Mouse (Mus musculus) embryonic facial prominence, embryonic 14.5 days (tissue): Measurements from ENCODE around the gene Tnrc18. TPM values are rescaled to one million over a fixed set of nuclear protein-coding genes. Genes with fewer than 3 reads are reported as not detected.

ENCODE experiments used
- ATAC-seq: fragments of 200-750 bp; cut with Nextera tagmentation; 2 replicates; pipeline ENCODE4 v1.8.0; 2017; ENCODE audit warnings: low read depth, moderate number of reproducible peaks, moderate TSS enrichment
- DNase-seq: peaks from one replicate; pipeline ENCODE4 v3.0.0-alpha.2; 2015; ENCODE audit warnings: low spot score
- H3K27ac ChIP-seq: fragments of 300-500 bp; sonication (generic); replicated peaks from 2 replicates; pipeline ENCODE4 v1.5.1; 2014; ENCODE audit warnings: low read depth, mild to moderate bottlenecking, low read length, moderate library complexity
- H3K27me3 ChIP-seq: fragments of 300-500 bp; sonication (generic); replicated peaks from 2 replicates; pipeline ENCODE4 v1.6.1; 2014; ENCODE audit warnings: low read length; ENCODE audit not compliant: control insufficient read depth, insufficient read depth
- H3K36me3 ChIP-seq: fragments of 300-500 bp; sonication (generic); 2 replicates; pipeline ENCODE4 v1.6.1; 2014; ENCODE audit warnings: low read length, mixed read lengths; ENCODE audit not compliant: control insufficient read depth, insufficient read depth
- H3K4me1 ChIP-seq: fragments of 300-500 bp; sonication (generic); 2 replicates; pipeline ENCODE4 v1.6.1; 2014; ENCODE audit warnings: antibody characterized with exemption, low read length; ENCODE audit not compliant: control insufficient read depth, insufficient read depth
- H3K4me2 ChIP-seq: fragments of 300-500 bp; sonication (generic); 2 replicates; pipeline ENCODE4 v1.6.1; 2014; ENCODE audit warnings: low read depth, mild to moderate bottlenecking, low read length, moderate library complexity, mixed read lengths
- H3K4me3 ChIP-seq: fragments of 300-500 bp; sonication (generic); 2 replicates; pipeline ENCODE4 v1.5.1; 2014; ENCODE audit warnings: low read depth, mild to moderate bottlenecking, low read length
- H3K9ac ChIP-seq: fragments of 300-500 bp; sonication (generic); 2 replicates; pipeline ENCODE4 v1.6.1; 2014; ENCODE audit warnings: low read depth, mild to moderate bottlenecking, low read length, moderate library complexity, mixed read lengths
- H3K9me3 ChIP-seq: fragments of 300-500 bp; sonication (generic); 2 replicates; pipeline ENCODE4 v1.6.1; 2016; ENCODE audit warnings: low read length; ENCODE audit not compliant: control insufficient read depth
- WGBS: fragments of 180-500 bp; shearing (Covaris S2); extraction: QIAGEN DNeasy Blood & Tissue Kit; methylation state at CpG from one replicate; pipeline ENCODE4 v1.1.7; 2014; 5-methylcytosine and 5-hydroxymethylcytosine counted together
- polyA plus RNA-seq: library from polyadenylated mRNA; unstranded; fragments of >200 nt; fragmentation: Nextera tagmentation; extraction: Ambion mirVana; gene quantifications from 2 replicates; pipeline ENCODE4 v1.2.1, GENCODE M21; 2014

The Tnrc18 gene
- polyA plus RNA-seq, 1 experiment from 2014 or later = 32.9 TPM

DNA sequence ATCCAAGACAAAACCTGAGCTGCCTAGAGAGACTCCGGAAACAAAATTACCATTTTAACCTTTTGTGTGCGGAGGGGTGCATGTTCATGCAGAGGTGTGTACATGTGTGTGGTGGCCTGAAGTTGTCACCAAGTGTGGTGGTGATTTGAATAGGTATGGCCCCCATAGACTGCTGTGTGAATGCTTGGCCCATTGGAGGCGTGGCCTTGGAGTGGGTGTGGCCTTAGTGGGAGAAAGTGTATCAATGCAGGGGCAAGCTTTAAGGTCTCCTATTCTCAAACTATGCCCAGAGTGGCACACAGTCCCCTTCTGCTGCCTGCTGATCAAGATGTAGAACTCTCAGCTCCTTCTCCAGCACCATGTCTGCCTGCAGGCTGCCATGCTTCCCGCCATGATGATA is 8.7 kb upstream of the Tnrc18 start:
- Histone ChIP-seq H3K4me3 (no peak overlapping the region), H3K4me1 (peaks cover 22% of the 10 kb centered on the region), H3K27ac (no peak overlapping the region), H3K27me3 (no peaks in the 10 kb centered on the region), H3K9me3 (no peaks in the 10 kb centered on the region), H3K9ac (no peak overlapping the region), H3K4me2 (no peak overlapping the region), H3K36me3 (no peaks in the 10 kb centered on the region)
- DNase-seq = no peak
- WGBS = 70% methylated on average over 4 of the region's 4 CpGs
- ATAC-seq = no peak

DNA sequence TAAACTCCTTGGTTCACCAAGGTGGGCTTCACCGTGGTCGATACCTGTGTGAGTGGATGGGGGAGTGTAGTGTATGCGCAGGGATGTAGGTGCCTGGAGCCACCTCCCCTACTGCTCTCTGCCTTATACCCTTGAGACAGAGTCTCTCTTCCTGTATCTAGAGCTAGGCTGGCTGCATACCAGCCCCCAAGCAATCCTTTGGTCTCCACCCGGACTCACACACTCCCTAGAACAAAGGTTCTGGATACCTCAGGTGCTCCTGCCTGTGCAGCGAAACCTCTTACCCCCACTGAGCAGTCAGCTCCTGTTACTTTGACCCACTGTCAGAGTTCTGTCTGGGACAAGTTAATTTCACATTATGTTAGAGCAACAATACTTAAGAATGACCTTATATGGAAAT is 8.2 kb upstream of the Tnrc18 start:
- H3K4me1 ChIP-seq = peaks cover 22% of the 10 kb centered on the region
- H3K9me3 ChIP-seq = no peaks in the 10 kb centered on the region
- 43% methylated on average over 5 of the region's 5 CpGs for WGBS
- no peak overlapping the region for H3K4me2 ChIP-seq
- H3K27ac ChIP-seq = no peak overlapping the region
- peak overlapping the region; percentile 6; the same call in 1 of the 2 replicates for H3K9ac ChIP-seq
- H3K4me3 ChIP-seq = no peak overlapping the region
- DNase-seq (peak; percentile 16), ATAC-seq (no peak)
- H3K36me3 ChIP-seq = no peaks in the 10 kb centered on the region
- H3K27me3 ChIP-seq = no peaks in the 10 kb centered on the region

DNA sequence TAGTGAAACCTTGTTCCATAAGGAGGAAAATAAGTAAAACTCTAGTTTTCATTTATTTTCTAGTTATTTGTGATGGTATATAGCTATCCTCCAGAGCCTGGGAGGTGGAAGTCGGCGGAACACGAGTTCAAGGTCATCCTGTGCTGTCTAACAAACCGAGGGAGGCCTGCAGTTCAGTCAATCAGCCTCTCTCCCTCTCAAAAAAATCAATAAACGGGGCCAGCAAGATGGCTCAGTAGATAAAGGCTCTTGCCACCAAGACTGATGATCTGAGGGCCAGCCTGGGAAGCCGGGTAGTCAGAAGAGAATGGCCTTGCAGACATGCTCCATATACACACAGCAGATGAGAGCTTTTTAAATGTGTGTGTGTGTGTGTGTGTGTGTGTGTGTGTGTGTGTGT is 6.6 kb upstream of the Tnrc18 start:
- WGBS = 30% methylated on average over 6 of the region's 6 CpGs
- H3K9ac ChIP-seq = peak overlapping the region; percentile 100
- no peaks in the 10 kb centered on the region for H3K9me3 ChIP-seq
- no peak for ATAC-seq
- no peaks in the 10 kb centered on the region for H3K27me3 ChIP-seq
- no peak for DNase-seq
- H3K4me3 ChIP-seq = peak overlapping the region; percentile 98
- peak overlapping the region; percentile 99 for H3K4me2 ChIP-seq
- H3K27ac ChIP-seq = peak overlapping the region; percentile 100
- H3K4me1 ChIP-seq = peaks cover 22% of the 10 kb centered on the region
- H3K36me3 ChIP-seq = no peaks in the 10 kb centered on the region

DNA sequence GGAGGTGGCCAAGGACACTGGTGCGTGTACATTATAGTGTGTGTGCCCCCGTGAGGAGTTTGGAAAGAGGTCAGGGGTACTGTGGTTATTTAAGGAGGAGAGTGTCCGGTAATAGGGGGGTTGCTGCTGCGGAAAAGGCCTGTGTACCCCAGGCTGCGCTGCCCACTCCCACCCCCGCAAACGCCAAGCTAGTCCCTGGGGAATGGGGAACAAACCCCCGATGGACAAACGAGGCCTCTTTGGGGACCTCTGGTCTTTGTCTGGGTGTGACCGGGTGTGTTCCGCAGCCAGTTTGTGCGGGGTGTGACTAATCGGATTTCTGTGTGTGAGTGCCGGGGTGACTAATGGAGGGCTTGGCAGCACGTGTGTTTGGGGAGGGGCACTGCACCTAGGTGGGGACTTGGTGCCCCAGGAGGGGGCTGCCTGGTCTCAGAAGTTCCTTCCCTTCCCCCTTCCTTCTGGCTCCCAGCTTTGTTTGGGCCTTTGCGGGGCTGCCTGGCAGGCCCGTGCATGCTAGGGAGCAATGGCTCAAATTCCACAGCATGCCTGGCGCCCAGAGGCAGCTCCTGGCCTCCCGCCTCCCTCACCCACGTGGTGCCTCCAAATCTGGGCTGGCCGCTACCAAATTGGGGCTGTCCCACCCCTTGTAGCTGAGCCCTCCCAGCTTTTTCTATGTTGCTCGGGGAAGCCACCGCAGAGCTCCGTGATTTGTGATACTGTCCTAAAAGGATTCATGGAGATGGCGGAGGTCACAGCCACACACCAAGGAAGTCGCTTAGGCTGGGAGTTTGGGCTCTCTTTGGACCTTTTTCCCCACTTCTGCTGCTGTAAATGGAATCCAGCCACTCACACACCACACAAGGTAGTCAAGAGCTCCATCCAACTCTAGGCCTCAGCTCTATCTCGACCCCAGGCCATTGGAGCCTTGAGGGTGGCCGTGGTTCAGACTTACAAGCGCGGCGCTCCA is 5.9 kb upstream of the Tnrc18 start:
- Histone ChIP-seq H3K4me2 (peak overlapping the region; percentile 99), H3K36me3 (no peaks in the 10 kb centered on the region), H3K9me3 (no peaks in the 10 kb centered on the region), H3K27ac (peak overlapping the region; percentile 100), H3K4me1 (peaks cover 22% of the 10 kb centered on the region), H3K27me3 (no peaks in the 10 kb centered on the region), H3K9ac (peak overlapping the region; percentile 100), H3K4me3 (peak overlapping the region; percentile 98)
- ATAC-seq (peak; percentile 78), DNase-seq (peak; percentile 98)
- 5% methylated on average over 29 of the region's 31 CpGs for WGBS

DNA sequence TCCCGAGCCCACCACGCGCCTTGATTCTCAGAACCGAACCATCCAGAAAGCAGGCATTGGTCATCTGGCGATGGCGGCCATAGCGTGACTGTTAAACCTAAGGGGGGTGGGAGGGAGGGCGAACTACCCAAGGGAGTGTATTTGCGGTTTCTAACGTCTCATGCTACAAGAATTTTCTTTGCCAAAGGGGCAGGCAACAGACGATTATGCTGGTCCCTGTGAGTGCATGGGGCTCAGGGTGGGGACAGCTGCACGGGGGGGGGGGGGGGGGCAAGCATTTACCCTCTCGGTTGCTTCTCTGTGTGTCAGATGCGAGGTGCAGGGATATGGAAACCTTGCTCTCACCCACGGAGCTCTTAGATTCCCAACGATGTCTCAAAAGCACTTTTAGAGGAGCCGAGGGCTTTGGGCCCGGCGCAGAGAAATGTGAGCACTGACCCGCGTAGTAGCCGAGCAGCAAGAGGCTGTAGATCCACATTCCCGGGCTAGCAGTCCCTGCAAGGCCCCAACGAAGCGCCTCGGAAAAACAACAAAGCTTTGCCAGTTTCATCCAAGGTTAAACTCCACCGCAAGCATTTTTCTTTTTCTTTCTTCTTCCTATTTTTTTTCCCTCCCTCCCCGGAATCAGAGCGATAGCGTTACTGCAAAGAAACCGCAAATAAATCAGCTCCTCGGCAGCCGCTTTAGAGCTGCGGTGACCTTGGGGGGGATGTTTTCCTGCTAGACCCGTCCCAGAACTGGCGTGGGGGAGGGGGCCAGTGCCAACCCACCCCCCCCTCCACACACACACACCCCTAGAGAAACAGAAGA is 5.0 kb upstream of the Tnrc18 start:
- Histone ChIP-seq H3K9ac (peak overlapping the region; percentile 100), H3K36me3 (no peaks in the 10 kb centered on the region), H3K27me3 (no peaks in the 10 kb centered on the region), H3K9me3 (no peaks in the 10 kb centered on the region), H3K4me3 (peak overlapping the region; percentile 98), H3K4me1 (peaks cover 22% of the 10 kb centered on the region), H3K27ac (peak overlapping the region; percentile 100), H3K4me2 (peak overlapping the region; percentile 99)
- DNase-seq = peak; percentile 90
- 0 out of 2 replicates have a peak, but pooled peaks have one; percentile 1 for ATAC-seq
- WGBS = under 1% methylated on average over 33 of the region's 36 CpGs

DNA sequence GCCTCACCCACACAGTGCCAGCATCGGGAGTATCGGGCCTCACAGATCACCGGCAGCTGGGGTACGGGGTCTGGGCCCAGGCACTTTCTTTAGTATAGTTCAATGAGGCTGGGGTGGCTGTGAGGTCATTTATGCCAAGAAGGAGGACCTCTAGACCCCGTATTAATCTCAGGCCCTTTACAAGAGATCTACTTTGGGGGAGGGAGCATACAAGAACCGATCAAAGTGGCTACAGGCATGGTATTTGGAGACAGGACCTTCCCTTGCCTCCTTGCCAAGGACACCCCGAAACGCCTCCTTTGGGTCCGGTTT is 4.5 kb upstream of the Tnrc18 start:
- Histone ChIP-seq H3K9me3 (no peaks in the 10 kb centered on the region), H3K4me2 (peak overlapping the region; percentile 99), H3K4me1 (peaks cover 22% of the 10 kb centered on the region), H3K4me3 (peak overlapping the region; percentile 98), H3K27ac (peak overlapping the region; percentile 100), H3K36me3 (no peaks in the 10 kb centered on the region), H3K9ac (peak overlapping the region; percentile 100), H3K27me3 (no peaks in the 10 kb centered on the region)
- WGBS = under 1% methylated on average over 9 of the region's 9 CpGs
- DNase-seq (no peak), ATAC-seq (no peak)

DNA sequence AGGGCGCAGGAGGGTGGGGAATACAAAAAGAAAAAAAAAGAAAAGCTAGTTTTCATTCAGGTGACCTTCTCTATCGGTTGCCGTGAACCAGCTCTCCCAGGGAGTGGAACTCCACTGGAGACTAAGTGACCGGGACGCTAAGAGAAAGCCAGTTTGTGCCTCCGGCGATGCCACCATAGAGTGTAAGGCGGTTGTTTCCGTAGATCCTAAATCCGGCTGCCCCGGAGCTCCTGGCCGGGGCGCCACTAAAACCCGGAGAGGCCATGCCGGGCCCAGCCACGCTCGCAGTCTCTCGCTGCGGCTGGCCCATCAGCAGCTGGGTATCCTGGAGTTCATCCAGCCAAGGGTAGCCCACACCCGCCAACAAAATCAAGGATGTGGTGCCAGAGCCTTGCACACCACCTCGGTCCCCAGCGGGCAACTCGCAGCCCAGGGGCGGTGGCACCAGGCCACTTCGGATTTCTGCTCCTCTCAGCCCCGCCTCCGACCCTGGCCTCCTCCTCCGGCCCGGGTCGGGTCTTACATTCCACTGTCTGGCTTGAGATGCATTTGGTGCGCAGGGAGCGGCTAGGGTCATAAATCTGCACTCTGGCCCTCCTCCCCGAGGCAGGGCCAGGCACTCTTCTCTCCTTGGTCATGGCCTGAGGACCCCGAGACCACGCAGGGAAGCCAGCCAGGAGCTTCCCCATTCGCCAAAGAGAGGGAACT is 4.0 kb upstream of the Tnrc18 start:
- Histone ChIP-seq H3K27ac (peak overlapping the region; percentile 100), H3K4me3 (peak overlapping the region; percentile 98), H3K4me1 (peaks cover 22% of the 10 kb centered on the region), H3K9ac (peak overlapping the region; percentile 100), H3K4me2 (peak overlapping the region; percentile 99), H3K27me3 (no peaks in the 10 kb centered on the region), H3K9me3 (no peaks in the 10 kb centered on the region), H3K36me3 (no peaks in the 10 kb centered on the region)
- DNase-seq (peak; percentile 95), ATAC-seq (peak; percentile 8)
- under 1% methylated on average over 28 of the region's 36 CpGs for WGBS
